Mouse (Mus musculus) cerebral cortex, adult 2 months (tissue): ENCODE measurements around the gene Gm2431.

Experiments used
- WGBS: fragments of 180-500 bp; shearing (Covaris S2); methylation state at CpG from one replicate; pipeline ENCODE4 v1.1.7; 2018; 5-methylcytosine and 5-hydroxymethylcytosine counted together

Gene Gm2431

DNA sequence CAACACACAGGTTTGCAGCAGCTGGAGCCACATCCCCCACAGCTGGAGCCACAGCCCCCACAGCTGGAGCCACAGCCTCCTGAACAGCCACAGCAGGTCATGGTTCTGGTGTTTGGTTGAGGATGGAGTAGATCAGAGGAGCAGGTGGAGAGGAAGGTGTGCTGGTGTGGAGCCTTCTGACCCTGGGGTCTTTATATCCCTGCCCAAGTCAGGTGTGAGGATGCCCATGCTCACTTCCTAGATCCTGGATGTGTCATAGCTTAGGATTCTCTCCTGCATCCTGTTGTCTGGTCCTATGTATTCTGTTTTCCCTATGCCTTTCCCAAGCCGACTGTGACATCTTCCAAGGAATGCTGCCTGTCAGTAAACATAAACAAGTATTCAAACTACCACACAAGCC, at the start of gene Gm2431:
TSS of gene Gm2431 (minus strand) at position 101 of the 400 bp plus-strand sequence.
- WGBS: 76% methylated on average over 1 of the region's 1 CpGs

DNA sequence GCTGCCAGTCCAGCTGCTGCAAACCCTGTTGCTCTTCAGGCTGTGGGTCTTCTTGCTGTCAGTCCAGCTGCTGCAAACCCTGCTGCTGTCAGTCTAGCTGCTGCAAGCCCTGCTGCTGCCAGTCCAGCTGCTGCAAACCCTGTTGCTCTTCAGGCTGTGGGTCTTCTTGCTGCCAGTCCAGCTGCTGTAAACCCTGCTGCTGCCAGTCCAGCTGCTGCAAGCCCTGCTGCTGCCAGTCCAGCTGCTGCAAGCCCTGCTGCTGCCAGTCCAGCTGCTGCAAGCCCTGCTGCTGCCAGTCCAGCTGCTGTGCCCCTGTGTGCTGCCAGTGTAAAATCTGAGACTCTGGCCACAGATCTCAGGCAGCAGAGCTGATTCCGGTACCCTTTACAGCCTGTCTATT, 45.8 kb upstream of the Gm2431 start:
- 74% methylated on average over 1 of the region's 1 CpGs for WGBS

DNA sequence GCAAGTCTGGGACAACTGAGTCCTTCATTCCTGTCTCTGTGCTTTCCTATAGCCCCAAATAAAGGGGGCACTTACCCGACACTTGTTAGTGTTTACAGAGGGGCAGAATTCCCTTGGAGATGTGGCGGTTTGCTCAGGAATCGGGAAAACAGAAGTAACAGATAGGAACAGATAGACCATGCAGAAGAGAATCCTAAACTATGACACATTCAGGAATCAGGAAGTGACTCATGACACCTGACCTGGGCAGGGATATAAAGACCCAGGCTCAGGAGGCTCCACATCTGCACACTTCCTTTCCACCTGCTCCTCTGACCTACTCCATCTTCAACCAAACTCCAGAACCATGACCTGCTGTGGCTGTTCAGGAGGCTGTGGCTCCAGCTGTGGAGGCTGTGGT, 45.1 kb upstream of the Gm2431 start, which contains the start of gene Krtap5-4:
TSS of gene Krtap5-4 (plus strand) at position 301 of the 400 bp plus-strand sequence.
- WGBS: 71% methylated on average over 3 of the region's 3 CpGs

DNA sequence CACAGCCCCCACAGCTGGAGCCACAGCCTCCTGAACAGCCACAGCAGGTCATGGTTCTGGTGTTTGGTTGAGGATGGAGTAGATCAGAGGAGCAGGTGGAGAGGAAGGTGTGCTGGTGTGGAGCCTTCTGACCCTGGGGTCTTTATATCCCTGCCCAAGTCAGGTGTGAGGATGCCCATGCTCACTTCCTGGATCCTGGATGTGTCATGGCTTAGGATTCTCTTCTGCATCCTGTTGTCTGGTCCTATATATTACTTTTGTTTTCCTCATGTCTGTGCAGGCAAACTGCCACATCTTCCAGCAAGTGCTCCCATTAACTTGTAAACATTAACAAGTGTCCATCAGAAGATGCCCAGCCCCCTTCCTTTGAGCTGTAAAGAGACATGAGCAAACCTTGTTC, 38.9 kb upstream of the Gm2431 start, which contains the start of gene Krtap5-1:
TSS of gene Krtap5-1 (minus strand) at position 101 of the 400 bp plus-strand sequence.

DNA sequence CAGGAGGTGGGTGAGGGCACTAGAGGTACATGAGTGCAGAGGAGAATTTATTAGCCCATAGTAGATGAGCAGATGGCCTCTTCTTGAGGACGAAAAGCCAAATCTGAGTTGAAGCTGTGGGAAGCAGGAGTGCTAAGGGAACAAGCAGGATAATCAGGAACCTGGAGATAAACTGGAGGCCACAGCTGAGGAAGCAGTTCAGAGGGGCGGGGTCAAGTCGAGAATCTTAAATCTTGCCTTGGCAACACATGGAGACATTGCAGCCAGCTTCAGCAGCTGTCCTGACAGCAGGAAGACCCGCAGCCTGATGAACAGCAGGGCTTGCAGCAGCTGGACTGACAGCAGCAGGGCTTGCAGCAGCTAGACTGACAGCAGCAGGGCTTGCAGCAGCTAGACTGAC, 38.0 kb upstream of the Gm2431 start:
- WGBS: 35% methylated on average over 4 of the region's 4 CpGs

DNA sequence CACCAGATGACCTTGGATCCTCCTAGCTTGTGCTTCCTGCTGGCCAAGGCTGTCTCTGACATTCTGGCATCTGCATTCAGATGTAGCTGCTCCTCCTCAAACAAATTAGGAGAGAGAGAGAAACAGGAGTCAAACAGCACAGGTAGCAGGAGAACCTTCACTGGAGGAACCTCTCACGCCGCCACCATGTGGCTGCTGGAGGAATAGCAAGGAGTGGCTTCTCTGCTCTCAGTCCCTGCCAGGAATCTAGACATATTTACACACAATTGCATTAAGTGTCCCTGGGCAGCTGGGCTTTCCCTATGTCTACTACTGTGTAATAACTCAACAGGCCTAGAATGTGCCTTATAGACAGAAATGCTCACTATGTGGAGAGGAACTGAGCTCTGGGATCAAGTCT, 35.7 kb upstream of the Gm2431 start:
- WGBS: 2% methylated on average over 2 of the region's 2 CpGs

DNA sequence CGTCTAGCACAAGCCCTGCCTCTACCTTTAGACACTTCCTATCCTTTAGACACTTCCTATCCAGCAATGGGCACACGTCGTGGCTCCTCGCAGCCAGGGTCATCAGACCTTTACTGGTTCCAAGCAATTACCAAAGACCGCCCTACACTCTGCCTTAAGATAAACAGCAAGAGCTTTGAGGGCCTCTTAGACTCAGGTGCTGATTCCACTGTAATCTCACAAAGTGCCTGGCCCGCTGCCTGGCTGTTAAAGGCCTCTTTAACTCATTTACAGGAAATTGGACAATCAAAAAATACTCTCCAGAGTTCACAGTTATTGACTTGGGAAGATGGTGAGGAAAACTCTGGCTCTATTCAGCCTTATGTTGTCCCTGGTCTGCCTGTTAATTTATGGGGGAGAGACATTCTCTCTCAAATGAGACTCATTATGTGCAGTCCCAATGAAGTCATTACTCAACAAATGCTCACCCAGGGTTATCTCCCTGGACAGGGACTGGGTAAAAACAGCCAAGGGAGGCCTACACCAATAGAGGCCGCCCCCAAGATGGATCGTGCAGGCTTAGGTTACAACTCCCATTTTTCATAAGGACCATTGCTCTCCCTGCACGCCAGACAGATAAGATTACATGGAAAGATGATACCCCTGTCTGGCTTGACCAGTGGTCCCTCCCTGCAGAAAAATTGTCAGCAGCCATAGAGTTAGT, 27.9 kb upstream of the Gm2431 start:
- WGBS: 90% methylated on average over 9 of the region's 9 CpGs

DNA sequence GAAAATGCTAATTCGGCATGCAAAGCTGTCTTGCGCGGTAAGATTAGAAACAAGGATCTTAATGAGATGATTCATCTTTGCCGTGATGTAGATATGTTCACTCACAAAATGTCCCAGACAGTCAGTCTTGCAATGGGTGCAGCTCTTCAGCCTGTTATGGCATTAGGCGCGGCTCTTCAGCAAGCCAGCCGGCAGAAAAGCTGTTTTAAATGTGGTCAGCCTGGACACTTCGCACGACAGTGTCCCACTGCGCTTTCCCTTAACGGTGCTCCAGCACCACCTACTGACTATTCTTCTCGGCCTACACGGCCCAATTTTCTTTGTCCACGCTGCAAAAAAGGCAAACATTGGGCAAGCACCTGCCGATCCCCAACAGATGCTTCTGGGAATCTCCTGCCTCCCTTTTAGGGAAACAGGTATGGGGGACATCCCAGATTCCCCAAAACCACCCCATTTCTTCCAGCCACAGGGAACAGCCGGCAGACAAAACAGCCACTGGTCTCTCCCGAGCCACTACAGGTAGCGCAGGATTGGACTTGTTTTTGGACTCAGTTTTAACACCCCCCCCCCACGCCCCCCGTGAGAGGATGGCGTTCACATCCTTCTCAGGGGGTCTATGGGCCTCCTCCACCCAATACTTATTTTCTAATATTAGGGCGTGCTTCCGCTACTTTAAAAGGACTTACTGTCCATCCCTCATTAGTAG, 27.1 kb upstream of the Gm2431 start:
- 25% methylated on average over 23 of the region's 23 CpGs for WGBS

DNA sequence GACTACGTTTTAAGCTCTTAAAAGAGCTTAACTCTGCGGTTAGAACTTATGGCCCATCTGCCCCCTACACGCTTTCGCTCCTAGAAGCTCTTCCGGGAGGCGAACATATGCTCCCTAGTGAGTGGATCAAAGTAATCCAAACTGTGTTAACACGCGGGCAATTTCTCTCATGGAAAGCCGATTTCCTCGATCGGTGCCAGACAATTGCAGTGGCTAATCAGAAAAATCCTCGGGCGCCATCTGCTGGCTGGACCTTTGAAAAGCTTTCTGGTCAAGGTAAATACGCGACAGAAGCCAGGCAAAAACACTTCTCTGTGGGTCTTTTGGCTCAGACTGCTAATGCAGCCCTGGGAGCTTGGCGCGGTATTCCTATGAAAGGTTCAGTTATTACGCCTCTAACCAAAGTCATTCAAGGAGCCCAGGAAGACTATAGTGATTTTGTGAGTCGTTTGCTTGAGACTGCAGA, 26.5 kb upstream of the Gm2431 start:
- WGBS: under 1% methylated on average over 19 of the region's 19 CpGs

DNA sequence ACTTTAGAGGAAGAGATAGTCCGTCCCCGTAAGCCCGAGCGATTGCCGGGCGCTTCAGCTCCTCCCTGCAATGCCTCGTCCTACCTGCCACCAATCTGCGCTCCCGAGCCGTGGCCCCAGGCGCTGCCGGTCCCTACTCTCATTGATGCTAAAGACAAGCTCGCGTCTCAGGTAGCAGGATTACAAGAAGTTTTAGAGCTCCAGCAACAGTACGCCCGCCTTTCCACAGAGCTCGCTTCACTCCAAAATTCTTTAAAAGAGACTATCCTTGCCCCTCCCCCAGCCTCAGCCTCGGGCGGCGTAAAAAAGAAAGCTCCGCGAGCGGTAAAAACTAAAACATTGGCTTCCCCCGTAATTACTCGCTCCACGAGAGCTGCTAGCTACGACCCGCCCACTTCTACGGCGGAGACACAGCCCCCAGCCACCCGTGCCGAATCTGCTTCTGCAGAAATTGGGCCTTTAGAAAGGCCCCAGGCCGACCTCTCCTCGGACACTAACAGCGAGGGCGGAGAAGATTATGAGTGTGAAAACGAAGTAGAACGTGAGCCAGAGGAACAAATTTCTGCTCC, 26.0 kb upstream of the Gm2431 start:
- under 1% methylated on average over 38 of the region's 38 CpGs for WGBS

DNA sequence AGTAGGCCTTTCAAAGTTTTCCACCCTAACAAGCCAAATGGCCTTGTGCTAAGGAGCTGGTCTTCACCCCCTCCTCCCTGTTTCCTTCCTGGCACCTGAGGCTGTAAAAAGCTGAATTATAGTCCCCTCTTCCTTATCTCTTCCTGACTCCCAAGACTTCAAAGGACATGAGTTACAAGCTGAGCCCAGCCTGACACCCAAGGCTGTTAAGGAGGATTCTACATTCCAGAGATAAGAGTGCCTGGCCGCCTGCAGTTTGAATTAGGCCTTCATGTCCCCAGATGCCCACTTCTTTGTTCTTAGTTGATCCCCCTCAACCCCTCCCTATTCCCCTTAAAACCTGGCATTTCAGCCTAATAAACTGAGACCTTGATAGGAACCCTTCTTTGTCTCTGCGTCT, 24.7 kb upstream of the Gm2431 start:
- 77% methylated on average over 2 of the region's 2 CpGs for WGBS

DNA sequence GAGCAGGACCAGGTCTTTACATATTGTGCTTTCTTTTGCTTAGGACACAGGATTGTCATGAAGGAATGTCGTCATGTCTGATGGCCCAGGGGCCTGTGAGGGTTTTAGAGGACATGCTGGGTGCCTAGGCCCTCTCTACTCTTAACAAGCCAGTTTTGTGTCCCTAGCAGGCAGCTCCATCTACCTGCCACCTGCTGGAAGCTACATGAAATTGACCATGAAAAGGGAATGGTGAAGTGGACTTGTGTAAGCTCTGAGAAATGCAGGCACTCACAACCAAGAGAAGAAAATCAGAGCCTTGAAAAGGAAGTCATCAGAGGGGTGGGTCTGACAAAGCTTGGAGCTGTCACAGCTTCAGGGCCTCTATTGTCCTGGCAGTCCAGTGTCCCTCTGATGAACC, 21.1 kb upstream of the Gm2431 start:
- 74% methylated on average over 1 of the region's 1 CpGs for WGBS

DNA sequence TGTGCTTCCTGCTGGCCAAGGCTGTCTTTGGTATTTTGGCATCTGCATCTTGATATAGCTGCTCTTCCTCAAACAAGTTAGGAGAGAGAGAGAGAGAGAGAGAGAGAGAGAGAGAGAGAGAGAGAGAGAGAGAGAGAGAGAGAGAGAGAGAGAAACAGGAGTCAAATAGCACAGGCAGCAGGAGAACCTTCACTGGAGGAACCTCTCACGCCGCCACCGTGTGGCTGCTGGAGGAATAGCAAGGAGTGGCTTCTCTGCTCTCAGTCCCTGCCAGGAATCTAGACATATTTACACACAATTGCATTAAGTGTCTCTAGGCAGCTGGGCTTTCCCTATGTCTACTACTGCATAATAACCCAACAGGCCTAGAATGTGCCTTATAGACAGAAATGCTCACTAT, 20.0 kb upstream of the Gm2431 start:
- 0% methylated on average over 3 of the region's 3 CpGs for WGBS

DNA sequence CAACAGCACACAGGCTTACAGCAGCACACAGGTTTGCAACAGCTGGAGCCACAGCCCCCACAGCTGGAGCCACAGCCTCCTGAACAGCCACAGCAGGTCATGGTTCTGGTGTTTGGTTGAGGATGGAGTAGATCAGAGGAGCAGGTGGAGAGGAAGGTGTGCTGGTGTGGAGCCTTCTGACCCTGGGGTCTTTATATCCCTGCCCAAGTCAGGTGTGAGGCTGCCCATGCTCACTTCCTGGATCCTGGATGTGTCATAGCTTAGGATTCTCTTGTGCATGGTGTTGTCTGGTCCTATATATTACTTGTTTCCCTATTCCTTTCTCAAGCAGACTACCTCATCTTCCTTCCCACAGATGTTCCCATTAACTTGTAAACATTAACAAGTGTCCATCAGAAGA, 16.1 kb upstream of the Gm2431 start, which contains the start of gene Gm4559:
TSS of gene Gm4559 (minus strand) at position 101 of the 400 bp plus-strand sequence.

DNA sequence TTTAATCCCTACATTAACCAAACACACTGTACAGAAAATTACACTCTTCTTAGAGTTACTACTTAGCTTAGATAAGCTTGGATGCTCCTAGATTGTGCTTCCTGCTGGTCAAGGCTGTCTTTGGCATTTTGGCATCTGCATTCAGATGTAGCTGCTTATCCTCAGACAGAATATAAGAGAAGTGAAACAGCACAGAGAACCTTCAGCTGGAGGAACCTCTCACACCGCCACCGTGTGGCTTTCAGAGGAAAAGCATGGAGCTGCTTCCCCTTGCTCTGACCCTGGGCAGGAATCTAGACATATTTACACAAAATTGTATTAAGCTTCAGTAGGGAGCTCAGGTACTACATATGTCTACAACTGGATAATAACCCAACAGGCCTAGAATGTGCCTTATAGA, 2.6 kb downstream of the Gm2431 start:
- 0% methylated on average over 2 of the region's 2 CpGs for WGBS

DNA sequence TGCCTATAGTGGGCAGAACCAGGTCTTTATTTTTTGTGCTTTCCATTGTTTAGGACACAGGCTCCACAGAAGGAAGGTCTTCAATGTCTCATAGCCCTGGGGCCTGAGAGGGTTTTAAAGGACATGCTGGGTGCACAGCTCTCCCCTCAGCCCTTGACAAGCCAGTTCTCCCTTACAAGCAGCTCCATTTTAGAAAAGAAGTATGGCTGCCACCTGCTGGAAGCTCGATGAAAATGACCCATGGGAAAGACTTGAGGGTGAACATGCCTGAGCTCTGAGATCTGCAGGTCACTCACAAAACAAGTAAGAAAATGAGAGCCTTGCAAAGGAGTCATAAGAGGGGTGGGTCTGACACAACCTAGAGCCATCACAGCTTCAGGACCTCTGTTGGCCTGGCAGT, 8.3 kb downstream of the Gm2431 start:
- WGBS: 5% methylated on average over 1 of the region's 1 CpGs

DNA sequence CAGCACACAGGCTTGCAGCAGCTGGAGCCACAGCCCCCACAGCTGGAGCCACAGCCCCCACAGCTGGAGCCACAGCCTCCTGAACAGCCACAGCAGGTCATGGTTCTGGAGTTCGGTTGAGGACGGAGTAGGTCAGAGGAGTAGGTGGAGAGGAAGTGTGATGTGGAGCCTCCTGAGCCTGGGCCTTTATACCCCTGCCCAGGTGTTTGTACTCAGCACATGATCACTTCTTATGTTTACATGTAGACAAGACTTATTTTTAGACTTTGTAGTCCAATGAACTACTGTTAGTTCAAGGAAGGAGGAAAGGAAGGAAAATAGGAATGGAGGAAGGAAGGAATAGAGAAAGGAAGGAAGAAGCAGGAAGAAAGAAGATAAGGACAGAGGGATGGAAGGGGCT, 17.2 kb downstream of the Gm2431 start, which contains the start of gene Gm40460:
TSS of gene Gm40460 (minus strand) at position 101 of the 400 bp plus-strand sequence.
- 70% methylated on average over 2 of the region's 2 CpGs for WGBS

DNA sequence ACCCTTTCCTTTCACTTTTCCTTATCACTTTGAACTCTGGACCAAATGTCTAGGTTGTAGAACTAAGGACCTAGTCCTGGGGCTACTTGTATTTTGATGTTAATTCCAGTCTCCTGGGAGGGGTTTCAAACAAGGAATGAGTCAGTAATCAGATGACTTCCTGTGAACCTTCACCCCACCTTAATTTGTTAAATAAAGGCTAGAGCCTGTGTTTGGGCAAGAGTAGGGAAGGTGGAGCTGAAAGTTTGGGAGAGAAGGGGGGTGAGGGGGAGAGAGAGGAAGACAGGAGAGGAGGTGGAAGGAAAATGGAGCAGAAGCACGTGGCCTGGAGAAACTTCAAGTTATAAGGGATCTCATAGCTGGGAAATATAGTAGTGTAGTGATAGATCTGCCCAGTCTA, 26.6 kb downstream of the Gm2431 start:
- 67% methylated on average over 1 of the region's 1 CpGs for WGBS

DNA sequence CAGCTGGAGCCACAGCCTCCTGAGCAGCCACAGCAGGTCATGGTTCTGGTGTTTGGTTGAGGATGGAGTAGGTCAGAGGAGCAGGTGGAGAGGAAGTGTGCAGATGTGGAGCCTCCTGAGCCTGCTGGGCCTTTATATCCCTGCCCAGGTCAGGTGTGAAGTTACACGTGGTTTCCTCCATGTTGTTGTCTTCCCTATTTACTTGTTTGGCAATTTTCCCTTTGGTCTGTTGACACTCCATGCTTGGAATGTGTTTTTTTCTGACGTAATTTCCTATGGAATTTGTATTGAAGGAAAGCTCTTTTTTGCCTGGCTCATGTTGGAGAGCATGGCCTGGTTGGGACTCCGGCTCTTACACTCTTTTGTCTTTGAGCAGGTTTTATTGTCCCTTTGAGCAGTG, 28.3 kb downstream of the Gm2431 start, which contains the start of gene Krtap5-5:
TSS of gene Krtap5-5 (minus strand) at position 101 of the 400 bp plus-strand sequence.
- WGBS: 60% methylated on average over 3 of the region's 3 CpGs

DNA sequence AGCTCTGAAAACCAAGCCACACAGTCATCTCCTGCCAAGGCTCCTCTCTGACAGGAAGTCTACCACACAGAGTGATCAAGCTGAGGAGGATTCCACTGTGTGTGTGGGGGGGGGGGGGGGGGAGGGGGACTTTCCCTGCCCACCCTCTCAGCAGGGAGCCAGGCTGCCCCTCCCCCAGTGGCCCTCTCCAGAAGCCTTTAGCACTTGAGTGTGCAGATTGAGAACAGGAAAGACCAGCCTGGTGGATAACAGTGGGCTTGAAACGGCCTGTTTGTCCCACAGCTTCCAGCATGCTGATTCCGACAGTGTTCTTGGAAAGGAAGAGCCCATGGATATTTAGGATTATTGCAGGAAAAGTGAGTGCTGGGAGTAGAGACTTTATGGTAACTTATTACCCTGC, 33.6 kb downstream of the Gm2431 start:
- 68% methylated on average over 2 of the region's 2 CpGs for WGBS

DNA sequence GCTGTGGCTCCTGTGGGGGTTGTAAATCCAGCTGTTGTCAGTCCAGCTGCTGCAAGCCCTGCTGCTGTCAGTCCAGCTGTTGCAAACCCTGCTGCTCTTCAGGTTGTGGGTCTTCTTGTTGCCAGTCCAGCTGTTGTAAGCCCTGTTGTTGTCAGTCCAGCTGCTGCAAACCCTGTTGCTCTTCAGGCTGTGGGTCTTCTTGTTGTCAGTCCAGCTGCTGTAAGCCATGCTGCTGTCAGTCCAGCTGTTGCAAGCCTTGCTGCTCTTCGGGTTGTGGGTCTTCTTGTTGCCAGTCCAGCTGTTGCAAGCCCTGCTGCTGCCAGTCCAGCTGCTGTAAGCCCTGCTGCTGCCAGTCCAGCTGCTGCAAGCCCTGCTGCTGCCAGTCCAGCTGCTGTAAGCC, 46.0 kb downstream of the Gm2431 start:
- WGBS: 48% methylated on average over 1 of the region's 1 CpGs

DNA sequence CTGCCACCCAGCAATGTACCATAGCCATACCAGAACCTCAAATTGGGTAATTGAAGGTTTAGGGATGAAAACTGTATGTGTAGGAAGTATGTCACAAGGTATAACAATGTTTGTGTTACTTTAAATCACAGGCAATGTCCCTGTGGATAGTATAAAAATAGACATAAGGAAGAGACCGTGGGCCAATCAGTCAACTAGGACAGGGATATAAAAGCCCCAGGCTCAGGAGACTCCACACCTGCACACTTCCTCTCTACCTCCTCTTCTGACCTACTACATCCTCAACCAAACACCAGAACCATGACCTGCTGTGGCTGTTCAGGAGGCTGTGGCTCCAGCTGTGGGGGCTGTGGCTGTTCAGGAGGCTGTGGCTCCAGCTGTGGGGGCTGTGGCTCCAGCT, 46.6 kb downstream of the Gm2431 start, which contains the start of gene Gm7579:
TSS of gene Gm7579 (plus strand) at position 301 of the 400 bp plus-strand sequence.
- WGBS: 61% methylated on average over 1 of the region's 1 CpGs
